Mouse (Mus musculus): ENCODE results near the gene Hyal6. TPM values are rescaled to one million over a fixed set of nuclear protein-coding genes. Genes with fewer than 3 reads are reported as not detected.

The Hyal6 gene
- polyA plus RNA-seq, 1 experiment from 2014 or later: 0.02 TPM

DNA sequence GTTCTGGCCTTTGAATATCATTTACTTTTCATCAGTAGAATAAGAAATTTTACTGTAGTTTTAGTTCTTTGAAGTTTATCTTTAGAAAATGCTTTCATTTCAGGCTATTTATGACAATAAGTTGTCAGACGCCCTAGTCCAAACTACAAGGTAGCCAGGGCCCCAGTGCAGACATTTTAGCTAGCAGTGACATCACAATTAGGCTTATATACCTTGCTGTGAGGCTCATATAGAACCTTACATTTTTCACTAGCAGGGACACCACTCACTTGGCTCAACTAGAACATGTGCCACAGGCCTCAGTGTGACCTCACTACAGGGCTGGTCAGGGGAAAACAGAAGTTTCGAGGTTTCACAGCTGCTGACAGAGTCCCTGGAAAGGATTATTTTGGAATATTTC, 25.5 kb upstream of the Hyal6 start:
- Histone ChIP-seq H3K4me3 (ENCODE audit: low read depth, low read length) (no peak overlapping the region), H3K4me2 (ENCODE audit: low read depth, low read length) (no peak overlapping the region), H3K36me3 (replicated peaks; ENCODE audit: insufficient read depth, low read length) (no peaks in the 10 kb centered on the region), H3K4me1 (ENCODE audit: insufficient read depth) (no peaks in the 10 kb centered on the region), H3K27me3 (ENCODE audit: insufficient read depth, low read length) (no peaks in the 10 kb centered on the region), H3K9me3 (ENCODE audit: low read length) (no peaks in the 10 kb centered on the region), H3K27ac (ENCODE audit: low read depth) (no peak overlapping the region), H3K9ac (replicated peaks) (no peak overlapping the region)
- TF ChIP-seq EP300 (IDR thresholded peaks at IDR 0.05; ENCODE audit: low read depth) (no peak), CTCF (IDR thresholded peaks at IDR 0.05; ENCODE audit: low read depth) (no peak)
- DNase-seq (no peak), ATAC-seq (no peak)
- 59% methylated on average over 2 of the region's 2 CpGs for WGBS (ENCODE audit: insufficient replicate concordance)

DNA sequence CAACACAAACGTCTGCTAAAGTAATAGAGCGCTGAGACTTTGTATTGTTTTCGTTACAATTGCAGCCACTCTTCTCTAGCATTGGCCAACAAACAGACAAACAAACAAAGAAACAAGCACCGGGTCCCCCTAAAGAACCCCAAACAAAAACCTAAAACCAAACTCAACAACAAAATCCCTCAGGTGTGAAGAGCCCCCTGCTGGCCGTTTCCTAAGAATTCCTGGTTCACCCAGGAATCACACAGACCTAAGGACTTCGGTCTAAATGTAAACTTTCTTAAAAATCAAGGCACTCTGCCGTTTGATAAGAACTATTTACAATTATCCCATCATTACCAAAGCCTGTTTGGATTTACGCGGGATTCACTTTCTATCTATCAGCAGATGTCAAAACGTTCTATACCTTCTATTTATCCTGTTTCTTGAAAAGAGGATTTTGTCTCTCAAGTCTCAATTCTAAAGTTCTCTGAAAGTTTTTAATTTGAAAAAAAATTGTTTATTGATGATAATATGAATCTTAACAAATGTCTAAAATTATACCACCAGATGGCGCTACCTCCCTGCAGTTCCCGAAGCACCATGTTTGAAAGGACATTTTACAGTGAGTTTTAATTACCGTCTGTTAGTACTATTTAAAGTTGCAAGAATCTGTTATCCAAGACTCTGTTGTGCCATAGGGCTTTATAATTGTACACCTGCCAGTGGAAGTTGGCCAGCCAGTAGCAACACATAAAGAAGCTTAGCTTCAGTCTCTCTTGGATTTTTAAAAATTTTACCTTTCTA, 11.5 kb upstream of the Hyal6 start:
- WGBS (ENCODE audit: insufficient replicate concordance): 25% methylated on average over 13 of the region's 13 CpGs
- no peak for TF ChIP-seq EP300 (IDR thresholded peaks at IDR 0.05; ENCODE audit: low read depth)
- TF ChIP-seq CTCF (IDR thresholded peaks at IDR 0.05; ENCODE audit: low read depth): peak; percentile 71
- Histone ChIP-seq H3K9ac (replicated peaks) (no peak overlapping the region), H3K4me2 (ENCODE audit: low read depth, low read length) (no peak overlapping the region), H3K27me3 (ENCODE audit: insufficient read depth, low read length) (no peaks in the 10 kb centered on the region), H3K36me3 (replicated peaks; ENCODE audit: insufficient read depth, low read length) (no peaks in the 10 kb centered on the region), H3K9me3 (ENCODE audit: low read length) (no peaks in the 10 kb centered on the region), H3K4me1 (ENCODE audit: insufficient read depth) (no peaks in the 10 kb centered on the region), H3K27ac (ENCODE audit: low read depth) (no peak overlapping the region), H3K4me3 (ENCODE audit: low read depth, low read length) (no peak overlapping the region)
- ATAC-seq: no peak
- DNase-seq: peak; percentile 21

DNA sequence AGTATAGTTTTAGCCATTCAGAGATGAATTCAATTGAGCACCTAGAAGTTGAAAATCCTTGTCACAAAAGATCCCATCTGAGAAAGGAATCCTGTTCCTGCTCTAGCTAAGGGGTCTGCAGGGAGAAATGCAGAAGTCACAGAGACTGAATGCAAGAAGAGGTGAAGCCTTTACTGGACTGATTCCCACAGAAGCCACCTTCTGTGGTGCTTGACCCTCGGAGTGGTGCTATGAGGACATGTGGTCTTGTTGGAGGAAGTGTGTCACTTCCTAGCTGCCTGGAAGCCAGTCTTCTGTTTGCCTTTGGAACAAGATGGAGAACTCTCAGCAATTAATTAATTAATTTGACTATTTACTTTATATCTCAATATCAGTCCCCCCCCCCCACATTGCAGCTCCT, 4.9 kb upstream of the Hyal6 start:
- Histone ChIP-seq H3K4me2 (ENCODE audit: low read depth, low read length) (no peak overlapping the region), H3K27me3 (ENCODE audit: insufficient read depth, low read length) (no peaks in the 10 kb centered on the region), H3K9ac (replicated peaks) (no peak overlapping the region), H3K4me1 (ENCODE audit: insufficient read depth) (no peaks in the 10 kb centered on the region), H3K4me3 (ENCODE audit: low read depth, low read length) (no peak overlapping the region), H3K27ac (ENCODE audit: low read depth) (no peak overlapping the region), H3K36me3 (replicated peaks; ENCODE audit: insufficient read depth, low read length) (no peaks in the 10 kb centered on the region), H3K9me3 (ENCODE audit: low read length) (no peaks in the 10 kb centered on the region)
- DNase-seq: no peak
- WGBS (ENCODE audit: insufficient replicate concordance): 25% methylated on average over 1 of the region's 1 CpGs
- no peak for ATAC-seq
- no peak for TF ChIP-seq CTCF (IDR thresholded peaks at IDR 0.05; ENCODE audit: low read depth)
- TF ChIP-seq EP300 (IDR thresholded peaks at IDR 0.05; ENCODE audit: low read depth): no peak

DNA sequence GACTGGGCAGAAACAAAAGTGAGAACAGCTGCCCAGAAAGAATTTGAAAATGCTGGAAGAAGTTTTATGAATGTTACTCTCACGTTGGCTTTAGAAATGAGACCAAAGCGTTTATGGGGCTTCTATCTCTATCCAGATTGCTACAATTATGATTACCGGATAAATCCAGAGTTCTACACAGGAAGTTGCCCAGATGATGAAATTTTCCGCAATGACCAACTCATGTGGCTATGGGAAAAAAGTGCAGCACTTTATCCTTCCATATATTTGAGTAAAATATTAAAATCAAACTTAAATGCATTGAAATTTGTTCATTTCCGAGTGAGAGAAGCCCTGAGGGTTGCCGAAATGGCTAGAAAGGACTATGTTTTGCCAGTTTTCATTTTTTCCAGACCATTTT, 1.5 kb downstream of the Hyal6 start:
- H3K36me3 ChIP-seq (replicated peaks; ENCODE audit: insufficient read depth, low read length): no peaks in the 10 kb centered on the region
- no peak overlapping the region for H3K4me3 ChIP-seq (ENCODE audit: low read depth, low read length)
- DNase-seq (no peak), ATAC-seq (no peak)
- H3K9me3 ChIP-seq (ENCODE audit: low read length): no peaks in the 10 kb centered on the region
- H3K4me2 ChIP-seq (ENCODE audit: low read depth, low read length): no peak overlapping the region
- WGBS (ENCODE audit: insufficient replicate concordance): 70% methylated on average over 6 of the region's 6 CpGs
- TF ChIP-seq CTCF (IDR thresholded peaks at IDR 0.05; ENCODE audit: low read depth) (no peak), EP300 (IDR thresholded peaks at IDR 0.05; ENCODE audit: low read depth) (no peak)
- no peak overlapping the region for H3K27ac ChIP-seq (ENCODE audit: low read depth)
- no peak overlapping the region for H3K9ac ChIP-seq (replicated peaks)
- no peaks in the 10 kb centered on the region for H3K4me1 ChIP-seq (ENCODE audit: insufficient read depth)
- H3K27me3 ChIP-seq (ENCODE audit: insufficient read depth, low read length): no peaks in the 10 kb centered on the region

DNA sequence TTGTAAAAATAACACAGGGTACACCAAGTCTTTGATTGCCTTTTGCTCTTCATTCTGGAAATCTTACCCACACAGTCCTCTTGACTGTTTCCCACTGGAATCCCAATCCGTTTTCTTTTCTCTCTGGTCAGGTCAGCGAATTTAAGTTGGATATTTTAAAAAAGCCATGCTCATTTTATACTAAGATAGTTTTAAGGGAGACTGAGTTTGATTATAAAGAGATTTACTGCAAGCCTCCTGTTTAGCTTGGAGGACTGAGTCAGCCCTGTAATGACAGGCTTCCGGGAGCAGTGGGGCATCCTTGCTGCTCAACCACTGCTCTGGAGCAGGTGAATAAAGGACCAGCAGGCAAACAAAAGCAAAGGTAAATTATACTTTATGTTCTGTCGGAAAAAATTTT, 15.0 kb downstream of the Hyal6 start, which contains the start of gene Hyal4:
Hyal4 (plus strand) TSS at position 301 of the 400 bp plus-strand sequence.
- ATAC-seq: no peak
- 66% methylated on average over 4 of the region's 4 CpGs for WGBS (ENCODE audit: insufficient replicate concordance)

DNA sequence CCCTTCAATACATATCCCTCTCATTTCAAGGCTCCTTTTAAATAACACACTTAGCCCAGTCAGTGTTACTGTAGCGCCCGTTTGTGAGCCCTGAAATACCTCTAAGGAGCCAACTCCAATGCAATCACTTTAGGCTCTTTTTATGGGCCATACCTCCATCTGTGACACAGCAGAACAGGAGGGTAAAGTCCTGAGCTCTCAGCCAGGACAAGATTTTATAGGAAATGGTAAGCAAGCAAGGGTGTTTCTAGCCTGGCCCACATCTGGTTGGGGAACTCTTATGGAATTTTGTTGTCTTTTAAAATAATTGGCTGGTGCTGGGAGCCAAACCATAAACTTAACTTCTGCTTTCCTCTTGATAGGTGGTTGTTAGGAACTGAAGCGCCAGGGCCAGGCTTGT, 26.2 kb downstream of the Hyal6 start:
- WGBS (ENCODE audit: insufficient replicate concordance): 78% methylated on average over 3 of the region's 3 CpGs

More for the DNA sequence above, 15.0 kb downstream of the Hyal6 start, which contains the start of gene Hyal4:
- H3K4me2 ChIP-seq (ENCODE audit: low read depth, low read length): no peak within 1 kb of the TSS
- H3K4me1 ChIP-seq (ENCODE audit: insufficient read depth): no peaks in the 10 kb centered on the region
- H3K27ac ChIP-seq (ENCODE audit: low read depth): no peak within 1 kb of the TSS
- no peak within 1 kb of the TSS for H3K9ac ChIP-seq (replicated peaks)
- H3K36me3 ChIP-seq (replicated peaks; ENCODE audit: insufficient read depth, low read length): no peaks in the 10 kb centered on the region
- no peak for TF ChIP-seq CTCF (IDR thresholded peaks at IDR 0.05; ENCODE audit: low read depth)
- no peak within 1 kb of the TSS for H3K4me3 ChIP-seq (ENCODE audit: low read depth, low read length)
- no peak for DNase-seq
- H3K27me3 ChIP-seq (ENCODE audit: insufficient read depth, low read length): no peaks in the 10 kb centered on the region
- no peaks in the 10 kb centered on the region for H3K9me3 ChIP-seq (ENCODE audit: low read length)

More for the DNA sequence above, 26.2 kb downstream of the Hyal6 start:
- Histone ChIP-seq H3K27ac (ENCODE audit: low read depth) (no peak overlapping the region), H3K9me3 (ENCODE audit: low read length) (0 out of 2 replicates have a peak, but pooled peaks cover 2% of the 10 kb centered on the region), H3K4me2 (ENCODE audit: low read depth, low read length) (no peak overlapping the region), H3K4me3 (ENCODE audit: low read depth, low read length) (no peak overlapping the region), H3K27me3 (ENCODE audit: insufficient read depth, low read length) (no peaks in the 10 kb centered on the region), H3K9ac (replicated peaks) (no peak overlapping the region), H3K36me3 (replicated peaks; ENCODE audit: insufficient read depth, low read length) (no peaks in the 10 kb centered on the region), H3K4me1 (ENCODE audit: insufficient read depth) (no peaks in the 10 kb centered on the region)
- ATAC-seq: no peak
- no peak for DNase-seq
- TF ChIP-seq EP300 (IDR thresholded peaks at IDR 0.05; ENCODE audit: low read depth) (no peak), CTCF (IDR thresholded peaks at IDR 0.05; ENCODE audit: low read depth) (no peak)

Measured in liver, postnatal 0 days (tissue).